Mouse (Mus musculus): Measurements from ENCODE around the gene Brpf1.

DNA sequence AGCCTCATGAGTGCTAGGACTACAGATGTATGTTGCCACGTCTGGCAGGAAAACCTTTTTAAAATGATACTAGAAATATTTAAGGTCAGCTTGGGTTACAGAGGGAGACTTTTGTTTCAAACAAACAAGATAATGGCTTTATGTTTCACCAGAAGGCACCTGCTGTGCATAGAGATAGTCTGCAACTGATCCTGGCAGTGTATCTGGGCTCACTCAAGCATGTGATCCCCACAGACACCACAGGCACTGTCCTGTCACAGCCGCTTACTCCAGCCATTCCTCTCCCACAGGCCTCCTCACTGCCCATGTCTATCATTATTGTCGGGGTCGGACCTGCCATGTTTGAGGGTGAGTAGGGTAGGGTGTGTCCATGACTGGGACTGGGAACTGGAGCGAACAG lies 5.6 kb upstream of the Brpf1 start:
- TF ChIP-seq CTCF (IDR thresholded peaks at IDR 0.05; ENCODE audit: extremely low read depth, insufficient read length, insufficient replicate concordance, low read depth, low read length) = no peak
- no peak for TF ChIP-seq POLR2A (IDR thresholded peaks at IDR 0.05; ENCODE audit: low read depth, low read length)

Measured in small intestine, adult 2 months (tissue).